8 mouse cellular contexts compared by ENCODE assay signal in the genomic region with DNA sequence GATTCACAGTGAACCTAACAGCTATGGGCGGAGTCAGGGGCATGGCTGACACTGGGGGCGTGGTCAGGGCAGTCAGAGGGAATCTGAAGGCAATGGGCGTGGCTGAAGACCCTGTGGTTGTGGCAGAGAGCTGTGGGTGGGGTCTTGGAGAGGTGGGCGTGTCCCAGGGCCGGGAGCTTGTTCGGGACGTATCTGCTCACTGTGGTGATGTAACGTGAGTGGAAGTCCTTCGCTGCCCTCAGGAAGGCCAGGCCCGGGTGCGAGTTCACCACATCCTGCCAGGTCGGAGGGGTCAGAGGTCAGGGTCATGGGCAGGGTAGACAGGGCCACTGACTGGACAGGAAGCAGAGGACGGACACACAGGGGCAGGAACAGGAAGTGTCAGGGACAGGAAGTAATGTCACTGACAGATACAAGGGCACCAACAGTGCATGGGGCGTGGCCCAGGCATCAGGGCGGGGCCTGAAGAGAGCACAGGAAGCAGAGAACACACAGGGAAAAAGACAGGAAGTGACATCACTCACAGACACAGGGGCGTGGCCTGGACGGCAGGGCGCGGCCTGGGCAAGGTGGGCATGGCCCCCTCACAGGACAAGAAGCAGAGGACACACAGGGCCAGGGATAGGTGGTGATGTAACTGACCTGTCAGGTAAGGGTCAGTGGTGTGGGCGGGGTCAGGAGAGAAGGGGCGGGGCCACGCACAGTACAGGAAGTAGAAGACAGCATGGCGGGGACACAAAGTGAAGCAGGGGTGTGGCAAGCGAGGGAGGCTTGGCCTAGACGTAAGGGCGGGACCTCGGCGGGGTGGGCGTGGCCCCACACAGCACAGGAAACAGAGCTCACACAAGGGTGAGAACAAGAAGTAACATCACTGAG. TPM values are rescaled to one million over a fixed set of nuclear protein-coding genes. Genes with fewer than 3 reads are reported as not detected.
DNase-seq lines count a peak whose midpoint lies in the region; ATAC-seq and TF ChIP-seq lines count a peak whose summit lies in the region.

No protein-coding gene starts in this region.

- H3K36me3 ChIP-seq in heart, adult 2 months (ENCODE audit: control insufficient read depth, insufficient read depth, low read length), result no peaks in the 10 kb centered on the region
- H3K36me3 ChIP-seq in kidney, embryonic 14.5 days (ENCODE audit: control insufficient read depth, insufficient read depth, low read length), result peaks cover 34% of the 10 kb centered on the region
- H3K36me3 ChIP-seq in limb, embryonic 14.5 days (ENCODE audit: control insufficient read depth, insufficient read depth, low read length), result peaks cover 37% of the 10 kb centered on the region
- peaks cover 32% of the 10 kb centered on the region for H3K36me3 ChIP-seq in midbrain, embryonic 16.5 days (ENCODE audit: control insufficient read depth, insufficient read depth, low read length)
- peaks cover 14% of the 10 kb centered on the region for H3K36me3 ChIP-seq in thymus, adult 2 months (ENCODE audit: control insufficient read depth, insufficient read depth, low read length)

- no peak overlapping the region for H3K27ac ChIP-seq in heart, adult 2 months
- H3K27ac ChIP-seq in kidney, embryonic 14.5 days (ENCODE audit: low read depth, low read length), result no peak overlapping the region
- no peak overlapping the region for H3K27ac ChIP-seq in limb, embryonic 14.5 days (replicated peaks; ENCODE audit: low read depth, low read length)
- H3K27ac ChIP-seq in midbrain, embryonic 16.5 days (ENCODE audit: low read length), result no peak overlapping the region
- H3K27ac ChIP-seq in thymus, adult 2 months (ENCODE audit: control insufficient read depth, insufficient read depth, low read length), result no peak overlapping the region

- H3K27me3 ChIP-seq in heart, adult 2 months (ENCODE audit: control insufficient read depth, insufficient read depth, low read length), result no peaks in the 10 kb centered on the region
- no peaks in the 10 kb centered on the region for H3K27me3 ChIP-seq in kidney, embryonic 14.5 days (ENCODE audit: control insufficient read depth, insufficient read depth, low read length)
- H3K27me3 ChIP-seq in limb, embryonic 14.5 days (ENCODE audit: control insufficient read depth, insufficient read depth, low read length), result no peaks in the 10 kb centered on the region
- H3K27me3 ChIP-seq in midbrain, embryonic 16.5 days (ENCODE audit: control insufficient read depth, insufficient read depth, low read depth, low read length), result no peaks in the 10 kb centered on the region
- no peaks in the 10 kb centered on the region for H3K27me3 ChIP-seq in thymus, adult 2 months (ENCODE audit: control insufficient read depth, insufficient read depth, low read length)

- 90% methylated on average over 29 of the region's 29 CpGs for WGBS in heart, adult 2 months
- WGBS in kidney, embryonic 14.5 days, result 95% methylated on average over 29 of the region's 29 CpGs
- WGBS in limb, embryonic 14.5 days, result 93% methylated on average over 29 of the region's 29 CpGs
- WGBS in midbrain, embryonic 16.5 days, result 92% methylated on average over 29 of the region's 29 CpGs
- WGBS in thymus, adult 2 months, result 96% methylated on average over 29 of the region's 29 CpGs

- H3K79me2 ChIP-seq in heart, adult 2 months (replicated peaks; ENCODE audit: control insufficient read depth, insufficient read depth, low read length), result no peaks in the 10 kb centered on the region

- TF ChIP-seq POLR2A in heart, adult 2 months (IDR thresholded peaks at IDR 0.05; ENCODE audit: insufficient read depth, low read depth, low read length), result no peak
- no peak for TF ChIP-seq POLR2A in limb, embryonic 14.5 days (IDR thresholded peaks at IDR 0.05; ENCODE audit: borderline replicate concordance, extremely low read depth, insufficient read depth, insufficient read length)
- TF ChIP-seq POLR2A in thymus, adult 2 months (IDR thresholded peaks at IDR 0.05; ENCODE audit: control insufficient read depth, extremely low read depth, insufficient read depth, low read length, poor library complexity), result no peak

- H3K9ac ChIP-seq in heart, adult 2 months (ENCODE audit: low read depth, low read length), result no peak overlapping the region
- no peak overlapping the region for H3K9ac ChIP-seq in kidney, embryonic 14.5 days (ENCODE audit: low read depth, low read length)
- H3K9ac ChIP-seq in limb, embryonic 14.5 days (ENCODE audit: low read depth, low read length, severe bottlenecking), result no peak overlapping the region
- H3K9ac ChIP-seq in midbrain, embryonic 16.5 days (ENCODE audit: low read depth, low read length), result no peak overlapping the region

- H3K4me3 ChIP-seq in heart, adult 2 months, result no peak overlapping the region
- H3K4me3 ChIP-seq in kidney, embryonic 14.5 days (ENCODE audit: low read length), result 0 out of 2 replicates have a peak overlapping the region, but pooled peaks have one; percentile 10
- no peak overlapping the region for H3K4me3 ChIP-seq in limb, embryonic 14.5 days (replicated peaks; ENCODE audit: low read length)
- no peak overlapping the region; the same call in 1 of the 2 replicates for H3K4me3 ChIP-seq in midbrain, embryonic 16.5 days (ENCODE audit: low read depth, low read length)
- H3K4me3 ChIP-seq in thymus, adult 2 months (ENCODE audit: control insufficient read depth, insufficient read depth, low read length), result no peak overlapping the region

- TF ChIP-seq EP300 in heart, adult 2 months (IDR thresholded peaks at IDR 0.05; ENCODE audit: insufficient read depth, low read depth, low read length), result no peak

- DNase-seq in spleen, postnatal 36 days (ENCODE audit: low spot score in 2 of 2), result peak; percentile 21 to 40
- DNase-seq in spleen, adult 12 weeks (ENCODE audit: low spot score), result no peak
- peak; percentile 17 for DNase-seq in embryo, embryonic 9.5 days (ENCODE audit: extremely low spot score)
- peak; percentile 30 to 33 for DNase-seq in heart, adult 2 months
- DNase-seq in limb, embryonic 14.5 days (ENCODE audit: low spot score), result peak; percentile 25
- peak; percentile 34 for DNase-seq in thymus, adult 2 months

- H3K4me1 ChIP-seq in heart, adult 2 months (ENCODE audit: control insufficient read depth, insufficient read depth, low read length), result no peaks in the 10 kb centered on the region
- H3K4me1 ChIP-seq in kidney, embryonic 14.5 days (ENCODE audit: control insufficient read depth, insufficient read depth, low read length), result no peaks in the 10 kb centered on the region
- no peaks in the 10 kb centered on the region for H3K4me1 ChIP-seq in limb, embryonic 14.5 days (ENCODE audit: control insufficient read depth, insufficient read depth, low read length)
- H3K4me1 ChIP-seq in midbrain, embryonic 16.5 days (ENCODE audit: control insufficient read depth, insufficient read depth, low read length), result no peaks in the 10 kb centered on the region
- H3K4me1 ChIP-seq in thymus, adult 2 months (replicated peaks; ENCODE audit: control insufficient read depth, insufficient read depth, low read length), result no peaks in the 10 kb centered on the region

- intact Hi-C loops in heart, adult 2 months (cut with DNase I), result no loop called here

- peaks cover 33% of the 10 kb centered on the region for H3K9me3 ChIP-seq in kidney, embryonic 14.5 days (ENCODE audit: control insufficient read depth, low read length)
- peaks cover 36% of the 10 kb centered on the region for H3K9me3 ChIP-seq in limb, embryonic 14.5 days (ENCODE audit: control insufficient read depth, low read length)
- H3K9me3 ChIP-seq in midbrain, embryonic 16.5 days (replicated peaks; ENCODE audit: control insufficient read depth, low read length, poor library complexity, severe bottlenecking), result peaks cover 27% of the 10 kb centered on the region

- H3K4me2 ChIP-seq in kidney, embryonic 14.5 days (replicated peaks; ENCODE audit: low read depth, low read length), result no peak overlapping the region
- H3K4me2 ChIP-seq in limb, embryonic 14.5 days (replicated peaks; ENCODE audit: low read depth, low read length, severe bottlenecking), result no peak overlapping the region
- H3K4me2 ChIP-seq in midbrain, embryonic 16.5 days (ENCODE audit: low read length), result no peak overlapping the region; the same call in 1 of the 2 replicates

- peak; percentile 84 for ATAC-seq in kidney, embryonic 14.5 days (ENCODE audit: low FRiP score, low TSS enrichment)
- ATAC-seq in limb, embryonic 14.5 days (ENCODE audit: low FRiP score, low read depth), result peak; percentile 54
- ATAC-seq in midbrain, embryonic 16.5 days, result peak; percentile 86

- TF ChIP-seq CTCF in heart, adult 2 months (IDR thresholded peaks at IDR 0.05), result no peak
- no peak for TF ChIP-seq CTCF in thymus, adult 2 months (IDR thresholded peaks at IDR 0.05; ENCODE audit: borderline replicate concordance, control insufficient read depth, extremely low read depth, insufficient read depth, low read length, poor library complexity)

RNA-seq across cellular contexts. Expression of gene Ppp2r3d, which starts 36.6 kb away (rescaled TPM):
- 10 to 100 TPM; 78.8 to 90.7 TPM for total RNA-seq in heart, adult 2 months (2021)
- polyA plus RNA-seq in heart, adult 2 months (2012; rRNA removed), result 117 and 142 TPM in 2 replicates
- polyA plus RNA-seq in kidney, embryonic 14.5 days (2014; fragmentation: Nextera tagmentation; extraction: Ambion mirVana), result 128 and 129 TPM in 2 replicates
- 301 and 417 TPM in 2 replicates for polyA plus RNA-seq in limb, embryonic 14.5 days (2012; rRNA removed)
- polyA plus RNA-seq in limb, embryonic 14.5 days (2014; fragmentation: Nextera tagmentation; extraction: Ambion mirVana), result 119 and 129 TPM in 2 replicates
- 137 and 147 TPM in 2 replicates for polyA plus RNA-seq in midbrain, embryonic 16.5 days (2015; fragmentation: Nextera tagmentation; extraction: Ambion mirVana)
- 497 and 584 TPM in 2 replicates for polyA plus RNA-seq in thymus, adult 2 months (2012; rRNA removed)

RNA-seq across cellular contexts. Expression of gene Gm21836, which starts 53.5 kb away (rescaled TPM):
- not detected for total RNA-seq in heart, adult 2 months (2021)
- not detected in 2 replicates for polyA plus RNA-seq in heart, adult 2 months (2012; rRNA removed)
- not detected in 2 replicates for polyA plus RNA-seq in kidney, embryonic 14.5 days (2014; fragmentation: Nextera tagmentation; extraction: Ambion mirVana)
- polyA plus RNA-seq in limb, embryonic 14.5 days (2012; rRNA removed), result not detected in 2 replicates
- polyA plus RNA-seq in limb, embryonic 14.5 days (2014; fragmentation: Nextera tagmentation; extraction: Ambion mirVana), result not detected in 2 replicates
- polyA plus RNA-seq in midbrain, embryonic 16.5 days (2015; fragmentation: Nextera tagmentation; extraction: Ambion mirVana), result not detected in 2 replicates
- not detected in 2 replicates for polyA plus RNA-seq in thymus, adult 2 months (2012; rRNA removed)
